Mouse (Mus musculus): Measurements from ENCODE around the gene Cry1.
A peak's percentile ranks its signal among the peaks of the same experiment; 100 is the strongest.

Gene Cry1

GRCm38 (mm10) chr10:85159989-85160619 is 24.8 kb downstream of the Cry1 start:
- DNase-seq: no peak

GRCm38 (mm10) chr10:85157451-85157850 is 27.4 kb downstream of the Cry1 start:
- no peak for DNase-seq

DNA sequence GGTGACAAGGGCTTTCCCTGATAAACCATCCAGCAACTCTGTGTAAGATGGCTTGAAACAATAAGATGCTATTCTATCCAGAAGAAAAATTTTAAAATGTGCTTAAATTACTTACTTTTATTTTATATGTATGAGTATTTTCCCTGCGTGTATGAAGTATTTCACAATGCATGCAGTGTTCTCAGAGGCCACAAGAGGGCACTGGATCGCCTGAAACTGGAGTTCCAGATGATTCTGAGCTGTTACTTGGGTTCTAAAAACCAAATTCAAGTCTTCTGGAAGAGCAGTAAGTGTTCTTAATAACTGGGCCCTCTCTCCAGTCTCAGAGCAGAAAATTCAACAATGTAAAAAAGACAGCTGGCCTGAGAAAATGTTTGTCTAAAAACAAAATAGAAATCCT is 30.7 kb downstream of the Cry1 start:
- peak; percentile 74 for DNase-seq

- no peak for DNase-seq
Observed at GRCm38 (mm10) chr10:85149226-85149625, 35.6 kb downstream of the Cry1 start.

GRCm38 (mm10) chr10:85146282-85146681 is 38.6 kb downstream of the Cry1 start:
- DNase-seq: no peak

- no peak for DNase-seq
Observed at GRCm38 (mm10) chr10:85141465-85141864, 43.4 kb downstream of the Cry1 start.

DNA sequence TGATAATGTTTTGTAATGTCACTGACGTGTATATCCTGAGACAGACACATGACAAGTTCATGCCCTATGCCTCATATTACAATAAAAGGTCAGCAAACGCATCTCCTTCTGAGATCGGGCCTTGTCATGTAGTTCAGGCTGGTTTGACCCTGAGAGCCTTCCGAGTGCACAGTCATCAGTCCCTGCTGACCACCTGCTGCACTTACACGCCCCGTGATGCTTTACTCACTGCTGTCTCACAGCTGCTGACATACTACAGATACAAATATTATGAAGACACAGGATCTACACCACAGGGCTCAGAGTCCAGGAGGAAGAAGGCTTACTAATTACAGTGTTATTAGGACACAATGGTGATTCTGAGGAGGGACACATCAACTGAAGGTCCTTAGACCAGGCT is 48.3 kb downstream of the Cry1 start:
- no peak for DNase-seq

GRCm38 (mm10) chr10:85128453-85128852 is 56.4 kb downstream of the Cry1 start:
- peak; percentile 39 for DNase-seq

- peak; percentile 97 for DNase-seq
Observed at GRCm38 (mm10) chr10:85127395-85128287, 57.2 kb downstream of the Cry1 start, which contains the start of gene Mterf2. TSS of gene Mterf2 (minus strand) at chr10:85128027.

DNA sequence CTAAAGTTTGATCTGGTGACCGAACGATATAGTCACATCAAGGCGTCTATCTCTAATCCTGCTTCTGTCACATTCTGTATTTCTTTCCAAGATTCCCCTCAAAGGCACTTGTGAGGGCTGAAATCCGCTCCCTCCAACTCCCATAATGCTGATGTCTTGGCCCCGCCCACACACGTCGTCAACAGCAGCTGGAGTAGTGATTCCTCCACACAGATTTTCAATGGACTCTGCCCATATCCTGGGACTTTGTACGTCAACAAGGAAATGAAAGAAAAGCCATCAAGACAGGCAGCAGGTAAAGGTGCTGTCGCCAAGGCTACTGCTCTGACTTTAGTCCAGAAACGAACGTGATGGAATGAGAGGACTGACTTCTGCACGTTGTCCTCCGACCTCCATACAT is 59.7 kb downstream of the Cry1 start:
- no peak for DNase-seq

- no peak for DNase-seq
Observed at GRCm38 (mm10) chr10:85114409-85114808, 70.5 kb downstream of the Cry1 start.

DNA sequence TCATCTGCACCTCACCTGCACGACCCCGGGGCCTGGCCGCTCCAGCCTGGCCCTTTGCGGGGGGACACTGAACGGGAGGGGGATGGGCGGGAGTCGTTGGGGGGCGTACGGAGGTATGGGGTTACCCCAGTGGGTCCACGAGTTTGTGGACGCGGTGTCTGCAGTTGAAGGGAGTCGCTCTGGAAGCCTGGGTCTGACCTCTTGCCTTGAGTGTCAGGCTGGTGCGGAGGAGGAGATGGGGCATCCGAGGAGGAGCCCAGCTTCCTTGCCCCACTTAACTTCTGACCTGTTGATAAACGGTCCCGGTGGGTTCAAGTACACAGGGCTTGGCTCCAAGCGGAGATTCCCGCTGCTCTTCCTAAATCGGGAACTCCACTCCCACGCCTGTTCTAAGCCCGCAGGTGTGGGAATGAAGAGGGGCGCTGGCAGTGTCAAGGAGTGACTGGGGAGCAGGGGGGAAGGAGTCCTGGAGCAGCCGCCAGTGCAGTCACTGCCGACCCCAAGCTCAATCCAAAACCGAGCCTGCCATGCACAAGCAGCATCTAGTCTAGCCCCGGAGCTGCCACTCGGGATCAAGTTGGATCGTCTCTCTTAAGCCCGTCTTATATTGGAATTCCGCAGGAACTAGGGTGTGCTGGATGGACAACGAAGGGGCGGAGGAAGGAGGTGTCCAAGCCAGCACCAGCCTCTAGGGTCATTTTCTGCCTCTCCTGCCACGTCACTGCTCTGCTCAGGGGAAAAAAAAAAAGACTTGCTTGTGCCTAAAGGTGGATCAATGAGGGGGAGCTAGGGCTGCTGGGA is 81.6 kb downstream of the Cry1 start:
- DNase-seq: peak; percentile 42

DNA sequence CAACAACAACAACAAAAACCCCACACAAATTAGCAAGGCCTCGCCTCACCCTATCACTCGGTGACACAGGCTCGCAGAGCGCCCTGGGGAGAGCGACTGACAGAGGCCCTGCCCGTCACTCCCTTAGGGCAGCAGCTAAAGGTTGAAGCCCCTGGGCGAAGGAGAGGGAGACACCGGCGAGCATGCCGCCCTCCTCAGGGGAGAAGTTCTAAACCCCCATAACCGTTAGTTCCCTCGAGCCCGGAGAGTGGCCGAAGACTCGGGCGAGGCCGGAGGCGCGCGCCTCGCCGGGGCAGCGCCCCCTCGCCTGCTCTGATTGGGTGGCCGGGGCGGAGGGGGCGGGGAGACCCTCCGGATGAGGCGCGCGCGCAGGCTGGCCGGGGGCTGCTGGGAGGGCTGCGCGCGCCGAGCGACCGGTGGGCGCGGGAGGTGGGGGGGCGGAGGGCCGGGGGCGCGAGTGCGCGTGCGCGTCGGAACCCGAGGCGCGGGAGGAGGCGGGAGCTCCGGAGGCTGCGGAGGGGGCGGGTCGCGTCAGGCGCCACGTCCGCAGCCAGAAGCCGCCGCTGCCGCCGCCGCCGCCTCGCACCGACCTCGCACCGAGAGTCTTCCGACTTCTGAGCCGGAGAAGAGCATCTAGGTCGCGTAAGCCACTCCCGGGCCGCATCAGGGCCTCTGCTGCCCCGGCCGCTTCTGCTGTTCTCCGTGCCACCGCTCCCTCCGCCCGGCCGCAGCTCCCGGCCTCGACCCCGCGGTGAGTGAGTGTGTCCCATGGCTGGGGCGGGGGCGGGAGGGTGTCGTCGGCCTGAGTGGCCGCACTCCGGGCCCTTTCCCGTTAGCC is 82.4 kb downstream of the Cry1 start, which contains the start of the genes Fhl4 and Tmem263:
TSS of gene Fhl4 (minus strand) at position 249 of the 838 bp plus-strand sequence.
TSS of gene Tmem263 (plus strand) at position 381 of the 838 bp plus-strand sequence.
- DNase-seq: peak; percentile 90

DNA sequence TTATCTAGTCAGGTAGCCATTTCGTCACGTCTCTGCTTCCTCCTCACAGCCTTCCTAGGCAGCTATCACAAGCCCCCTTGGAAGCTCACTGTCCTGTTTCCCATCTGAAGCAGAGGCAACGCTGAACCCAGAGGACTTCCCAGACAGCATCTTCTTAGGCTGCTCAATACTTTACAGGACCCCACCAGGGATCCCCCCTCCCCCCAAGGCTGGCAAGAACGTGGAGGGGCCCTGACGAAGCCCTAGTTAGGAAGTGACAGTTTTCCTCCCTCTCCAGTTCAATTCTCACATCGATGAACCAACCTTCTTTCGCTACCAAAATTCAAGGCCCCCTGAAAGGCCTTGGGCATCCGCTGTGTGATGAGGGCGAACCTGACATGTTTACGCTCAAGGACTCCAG is 83.0 kb downstream of the Cry1 start:
- peak; percentile 32 for DNase-seq
